Mouse (Mus musculus) E14TG2a.4 (cell line): ENCODE measurements around the gene Atxn1.

Source experiments
- CTCF ChIP-seq: conservative IDR thresholded peaks from 2 replicates; pipeline ENCODE4 v1.5.1; 2014; ENCODE audit warnings: low read length
- NANOG ChIP-seq: IDR thresholded peaks from 2 replicates; pipeline ENCODE4 v1.6.1; 2014; ENCODE audit warnings: borderline replicate concordance, low read length, mixed read lengths
- POU5F1 ChIP-seq: IDR thresholded peaks from 2 replicates; pipeline ENCODE4 v1.6.1; 2014; ENCODE audit warnings: low read length, borderline replicate concordance

DNA sequence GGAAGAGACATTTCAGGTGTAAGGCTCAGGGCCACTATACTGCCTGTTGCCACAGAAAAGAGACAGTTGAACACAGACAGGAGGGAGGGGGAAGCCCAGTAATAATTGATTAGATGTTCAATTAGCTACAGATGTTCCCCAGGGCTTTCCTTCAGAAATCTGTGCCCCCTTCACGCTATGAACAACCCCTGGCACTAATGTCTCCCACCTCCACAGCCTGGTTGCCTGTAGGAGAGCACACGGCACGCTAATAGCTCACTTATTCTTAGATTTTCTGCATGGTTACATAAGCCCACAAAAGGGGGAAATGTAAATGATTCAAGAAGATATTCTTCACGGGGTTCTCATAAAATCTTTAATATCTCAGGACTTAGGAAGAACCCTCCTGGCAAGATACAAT lies 355.3 kb downstream of the Atxn1 start:
- TF ChIP-seq CTCF (no peak), POU5F1 (no peak), NANOG (no peak)
